Mouse (Mus musculus) right cerebral cortex, postnatal 4 days (tissue): ENCODE data around the gene Dkk3.
"Not testable (repeated sequence)": the region's sequence is repeated elsewhere in the genome, so short reads cannot be mapped to it uniquely, and the experiment has no call there.

ENCODE experiments used
- DNase-seq: peaks from one replicate; pipeline ENCODE4 v3.0.0-alpha.2; 2022

Gene Dkk3

DNA sequence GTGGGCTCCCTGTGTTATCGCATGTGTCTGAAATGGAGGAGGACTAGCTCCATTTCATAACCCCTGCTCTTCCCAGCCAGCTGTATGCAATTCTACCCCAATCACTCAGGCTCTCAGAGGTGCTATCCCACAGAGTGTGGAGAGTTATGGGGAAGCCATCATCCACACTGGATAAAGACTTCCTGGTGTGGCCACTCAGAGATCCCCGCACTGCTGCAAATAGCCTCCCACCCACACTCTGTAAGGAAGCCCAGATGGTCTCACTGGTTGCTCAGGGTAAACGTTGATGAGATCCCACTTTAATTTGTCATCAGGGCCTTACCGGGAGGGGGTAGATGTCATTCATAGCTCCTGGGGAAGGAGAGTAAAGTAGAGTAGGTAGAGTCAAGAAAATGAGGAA is 6.7 kb upstream of the Dkk3 start:
- DNase-seq = no peak

- DNase-seq = not testable (repeated sequence)
These were observed 6.2 kb upstream of the Dkk3 start for GRCm38 (mm10) chr7:112165032-112165431.

DNA sequence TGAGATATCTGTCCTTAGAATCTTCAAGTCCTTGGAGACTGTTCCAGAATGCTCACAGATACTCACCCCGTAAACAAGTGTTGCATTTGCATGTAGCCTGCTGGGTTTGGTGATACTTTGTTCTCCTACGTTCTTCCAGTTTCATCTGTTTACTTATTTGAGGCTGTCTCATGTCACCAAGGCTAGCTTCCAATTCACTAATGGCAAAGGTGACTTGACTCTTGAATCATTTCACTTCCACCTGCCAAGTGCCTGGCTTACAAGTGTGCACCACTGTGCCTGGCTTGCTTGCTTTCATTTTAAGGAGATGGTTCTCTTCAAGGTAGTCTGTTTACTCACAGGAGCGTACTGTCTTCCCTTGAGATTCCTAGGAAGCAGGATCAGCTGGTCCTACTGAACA is 5.6 kb upstream of the Dkk3 start:
- no peak for DNase-seq

DNA sequence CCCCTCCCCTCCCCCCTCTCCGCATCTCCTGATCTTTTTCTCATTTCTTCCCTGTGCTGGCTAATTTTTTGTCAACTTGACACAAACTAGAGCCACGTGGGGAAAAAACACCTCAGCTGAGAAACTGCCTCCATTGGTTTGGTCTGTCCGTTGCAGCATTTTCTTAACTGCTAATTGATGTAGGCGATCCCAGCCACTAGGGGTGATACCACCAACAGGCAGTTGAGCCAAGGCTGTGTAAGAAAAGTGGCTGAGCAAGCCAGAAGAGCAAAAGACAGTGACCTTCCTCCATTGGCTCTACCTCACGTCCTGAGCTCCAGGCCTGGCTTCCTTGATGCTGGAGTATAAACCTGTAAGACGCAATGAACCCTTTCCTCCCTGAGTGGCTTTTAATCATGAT is 978 bp upstream of the Dkk3 start:
- DNase-seq = no peak

- DNase-seq = peak; percentile 43
These were observed 528 bp downstream of the Dkk3 start for GRCm38 (mm10) chr7:112158316-112158741.

DNA sequence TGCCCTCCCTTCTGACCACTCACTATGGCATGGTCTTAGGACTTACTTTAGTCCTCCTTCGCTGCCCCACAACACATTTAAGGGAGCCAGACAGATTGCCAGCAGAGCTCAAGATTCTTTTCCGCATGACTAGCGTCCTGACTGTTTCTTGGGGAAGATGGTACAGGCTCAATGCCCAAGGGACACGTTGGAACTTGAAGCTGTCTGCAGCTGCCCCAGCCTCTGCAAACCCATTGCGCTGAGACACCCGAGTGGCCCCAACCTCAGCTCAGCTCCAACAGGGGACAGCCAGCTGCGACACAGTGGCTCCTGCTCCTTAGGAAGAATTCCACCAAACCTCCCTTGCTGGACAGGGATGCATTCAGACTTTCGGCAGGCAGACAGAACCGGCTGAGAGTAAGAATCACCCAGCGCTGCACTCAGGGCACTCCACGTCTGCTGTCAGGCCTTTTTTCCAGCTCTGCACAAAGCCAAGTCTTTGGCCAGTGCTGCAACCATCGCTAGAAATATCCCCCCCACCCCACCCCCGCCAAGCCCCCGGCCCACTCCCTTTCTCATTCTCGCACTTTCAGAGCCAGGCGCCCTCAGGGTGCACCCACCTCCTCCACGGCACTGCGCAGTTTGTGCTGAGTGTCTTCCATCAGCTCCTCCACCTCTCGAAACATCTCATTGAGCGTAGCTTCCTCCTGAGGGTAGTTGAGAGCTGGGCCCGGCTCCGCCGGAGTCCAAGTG is 1.1 kb downstream of the Dkk3 start:
- no peak for DNase-seq

GRCm38 (mm10) chr7:112155194-112155593 is 3.7 kb downstream of the Dkk3 start:
- no peak for DNase-seq

- DNase-seq = no peak
These were observed 4.4 kb downstream of the Dkk3 start for GRCm38 (mm10) chr7:112154445-112154844.

- DNase-seq = no peak
These were observed 9.7 kb downstream of the Dkk3 start for GRCm38 (mm10) chr7:112149113-112149512.

DNA sequence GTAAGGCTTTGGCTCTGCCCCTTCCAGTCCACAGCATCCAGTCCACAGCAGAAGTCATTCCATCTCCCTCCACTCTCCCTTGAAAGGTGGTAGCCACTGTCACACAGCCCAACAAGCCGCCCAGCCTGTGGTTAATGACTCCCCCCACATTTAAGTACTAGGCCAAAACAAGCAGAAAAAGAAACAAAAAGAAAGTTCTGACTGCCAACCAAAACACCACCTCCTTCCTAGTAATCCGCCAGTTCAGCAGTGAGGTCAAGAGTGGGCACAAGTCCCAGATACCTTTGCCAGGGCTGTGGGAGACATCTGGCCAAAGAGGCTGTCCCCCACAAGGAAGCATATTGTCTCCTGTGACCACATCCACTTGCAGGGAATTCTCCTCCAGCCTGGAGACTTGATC is 10.9 kb downstream of the Dkk3 start:
- no peak for DNase-seq

GRCm38 (mm10) chr7:112144646-112145179 is 14.1 kb downstream of the Dkk3 start:
- DNase-seq = no peak

- no peak for DNase-seq
These were observed 14.9 kb downstream of the Dkk3 start for GRCm38 (mm10) chr7:112143978-112144377.

- no peak for DNase-seq
These were observed 15.8 kb downstream of the Dkk3 start for GRCm38 (mm10) chr7:112143090-112143500.

GRCm38 (mm10) chr7:112142616-112143015 is 16.2 kb downstream of the Dkk3 start:
- DNase-seq = no peak

DNA sequence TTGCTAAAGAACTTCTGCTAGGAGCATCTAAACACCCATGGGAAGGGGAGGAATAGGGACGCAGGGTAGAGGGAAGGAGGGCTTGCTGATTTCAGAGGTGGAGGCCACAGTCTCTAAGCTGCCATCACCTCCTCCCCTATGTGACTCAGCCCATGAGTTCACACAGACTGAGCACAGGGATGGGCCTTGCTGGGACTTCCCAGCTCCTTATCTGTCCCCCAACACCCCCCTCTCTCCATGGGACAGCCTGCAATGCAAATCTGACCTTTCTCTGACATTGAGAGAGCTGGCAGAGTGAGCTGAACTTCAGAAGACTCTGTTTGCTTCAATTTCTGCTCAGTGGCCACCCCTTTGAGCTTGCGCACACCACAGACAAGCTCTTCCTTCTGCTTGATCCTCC is 18.1 kb downstream of the Dkk3 start:
- DNase-seq = no peak

- DNase-seq = no peak
These were observed 20.1 kb downstream of the Dkk3 start for GRCm38 (mm10) chr7:112138509-112139405.

- no peak for DNase-seq
These were observed 20.7 kb downstream of the Dkk3 start for GRCm38 (mm10) chr7:112138168-112138508.

DNA sequence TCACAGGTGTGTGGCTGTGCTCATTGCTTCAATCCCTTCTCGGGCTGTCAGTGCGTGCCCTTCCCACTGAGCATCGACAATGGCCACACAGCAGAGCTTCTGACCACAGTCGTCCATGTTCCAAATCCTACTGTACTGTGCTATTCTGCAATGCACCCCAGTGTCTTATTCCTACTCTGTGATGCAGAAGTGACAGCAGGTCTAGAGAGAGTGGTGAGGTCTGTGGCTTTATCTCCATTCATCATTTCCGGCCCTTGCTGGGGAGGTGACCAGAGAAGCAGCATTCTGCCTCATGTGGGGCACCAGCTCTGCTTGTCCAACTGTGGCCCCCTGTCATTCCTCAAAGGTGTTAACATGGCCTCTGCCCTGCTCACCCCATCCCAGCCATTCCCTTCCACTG is 22.3 kb downstream of the Dkk3 start:
- no peak for DNase-seq

DNA sequence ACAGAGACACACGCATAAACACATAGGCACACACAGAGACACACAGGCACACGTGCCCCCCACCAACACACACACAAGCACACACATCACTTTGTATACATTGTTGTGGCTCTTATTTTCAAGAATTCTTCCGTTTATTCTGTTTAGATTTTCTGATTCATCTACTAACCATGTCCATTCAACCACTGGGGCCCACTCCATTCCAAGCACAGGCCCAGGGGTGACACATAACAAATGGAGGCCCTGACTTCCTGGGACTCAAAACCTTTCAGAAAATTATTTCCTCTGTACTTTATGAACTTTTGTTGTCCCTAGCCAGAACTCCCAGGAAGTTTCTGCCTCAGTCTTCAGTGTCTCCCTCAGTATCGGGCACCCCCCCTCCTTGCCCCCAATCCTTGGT is 23.7 kb downstream of the Dkk3 start:
- no peak for DNase-seq

DNA sequence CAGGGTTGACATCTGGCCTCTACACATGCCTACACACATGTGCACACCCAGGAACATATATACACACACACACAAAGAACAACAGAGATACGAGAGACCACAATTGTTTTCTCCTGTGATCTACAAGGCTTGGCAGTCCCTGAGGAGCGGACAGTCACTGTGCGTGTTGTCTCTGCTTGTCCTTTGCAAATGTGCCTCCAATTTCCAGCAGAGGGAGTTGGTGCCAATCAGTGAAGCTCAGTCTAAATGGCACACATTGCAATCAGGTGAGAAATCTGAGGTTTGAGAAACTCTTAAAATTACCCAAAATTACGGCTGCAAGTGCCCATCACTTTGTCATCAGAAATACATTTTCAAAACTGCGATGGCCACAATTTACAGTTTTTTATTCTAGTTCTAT is 25.6 kb downstream of the Dkk3 start:
- no peak for DNase-seq

DNA sequence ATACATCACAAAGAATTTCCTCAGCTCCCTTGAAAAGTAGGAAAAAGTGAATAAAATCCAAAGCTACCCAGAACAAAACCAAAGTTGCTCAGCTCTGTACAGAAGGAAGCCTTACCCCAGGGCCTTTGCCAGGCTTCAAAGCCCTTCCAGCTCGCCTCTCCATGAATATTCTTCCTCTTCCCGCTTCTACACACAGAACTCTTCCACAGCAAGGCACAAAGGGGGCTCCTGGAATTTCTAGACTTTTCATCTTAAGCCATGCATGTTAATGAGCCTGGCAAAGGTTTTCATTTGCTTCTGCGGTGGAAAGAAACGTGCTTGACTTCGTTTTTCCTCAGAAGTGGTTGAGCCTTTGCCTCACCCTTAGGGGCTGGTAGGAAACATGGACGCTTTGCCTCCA is 26.9 kb downstream of the Dkk3 start:
- no peak for DNase-seq

DNA sequence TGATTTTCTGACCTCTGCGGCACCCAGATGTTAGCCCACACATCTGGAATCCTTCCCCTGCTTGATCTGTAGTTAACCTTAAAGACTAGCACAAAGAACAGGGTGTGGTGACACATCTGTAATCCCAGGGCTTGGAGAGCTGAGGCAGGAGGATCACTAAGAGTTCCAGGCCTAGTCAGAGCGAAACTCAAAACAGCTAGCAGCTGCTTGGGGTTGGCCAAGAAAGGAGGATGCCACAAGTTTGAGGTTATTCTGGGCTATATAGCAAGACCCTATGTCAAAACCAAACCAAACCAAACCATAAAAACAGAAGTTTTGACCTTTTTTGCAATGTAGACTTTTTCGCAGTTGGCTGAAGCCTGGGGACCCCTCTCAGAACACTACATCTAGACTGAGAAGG is 28.2 kb downstream of the Dkk3 start:
- no peak for DNase-seq

- no peak for DNase-seq
These were observed 29.0 kb downstream of the Dkk3 start for GRCm38 (mm10) chr7:112129851-112130250.

DNA sequence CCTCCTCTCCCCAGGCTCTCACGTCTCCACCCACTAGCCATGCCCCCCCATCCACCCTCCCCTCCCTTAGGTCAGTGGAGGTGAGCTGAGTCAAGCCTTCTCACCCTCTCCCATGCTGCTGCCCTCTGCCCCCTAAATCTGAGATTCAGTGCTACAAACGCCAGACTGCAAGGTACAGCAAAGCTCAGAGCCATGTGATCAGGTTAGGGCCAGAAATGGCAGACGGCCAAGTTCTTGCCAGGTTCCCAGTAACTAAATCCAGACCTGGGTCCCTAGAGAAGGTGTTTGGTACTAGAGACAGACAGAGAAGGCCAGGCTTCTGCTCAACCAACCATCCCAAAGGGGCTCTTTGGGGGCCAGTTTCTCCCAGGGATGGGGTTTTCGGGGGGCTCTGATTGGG is 30.0 kb downstream of the Dkk3 start:
- DNase-seq = no peak
